Mouse (Mus musculus) ZHBTc4 (cell line): ENCODE data around the gene Hmox2.
"Not testable (repeated sequence)": the region's sequence is repeated elsewhere in the genome, so short reads cannot be mapped to it uniquely, and the experiment has no call there.

ENCODE experiments used
- DNase-seq: peaks from one replicate; pipeline ENCODE4 v3.0.0-alpha.2; 2011; ENCODE audit warnings: low read depth, low spot score

The Hmox2 gene

GRCm38 (mm10) chr16:4725780-4726527 is at the start of gene Hmox2:
Gene Hmox2, plus strand, starts transcription at chr16:4726361.
- peak; percentile 96 for DNase-seq

GRCm38 (mm10) chr16:4676836-4677235 is 49.3 kb upstream of the Hmox2 start:
- no peak for DNase-seq

- DNase-seq: no peak
These were observed 48.1 kb upstream of the Hmox2 start for GRCm38 (mm10) chr16:4678080-4678479.

GRCm38 (mm10) chr16:4679121-4680018 is 46.8 kb upstream of the Hmox2 start, which contains the start of gene Coro7:
Gene Coro7, minus strand, starts transcription at chr16:4679777.
- peak; percentile 99 for DNase-seq

GRCm38 (mm10) chr16:4680922-4681455 is 45.2 kb upstream of the Hmox2 start:
- DNase-seq: not testable (repeated sequence)

GRCm38 (mm10) chr16:4682628-4683179 is 43.5 kb upstream of the Hmox2 start:
- no peak for DNase-seq

- DNase-seq: no peak
These were observed 43.0 kb upstream of the Hmox2 start for GRCm38 (mm10) chr16:4683193-4683580.

GRCm38 (mm10) chr16:4683581-4684456 is 42.3 kb upstream of the Hmox2 start:
- DNase-seq: peak; percentile 98

- no peak for DNase-seq
These were observed 41.7 kb upstream of the Hmox2 start for GRCm38 (mm10) chr16:4684457-4684791.

GRCm38 (mm10) chr16:4689371-4689770 is 36.8 kb upstream of the Hmox2 start:
- DNase-seq: peak; percentile 32

GRCm38 (mm10) chr16:4701211-4701610 is 24.9 kb upstream of the Hmox2 start:
- no peak for DNase-seq

- no peak for DNase-seq
These were observed 23.5 kb upstream of the Hmox2 start for GRCm38 (mm10) chr16:4702646-4703045.

GRCm38 (mm10) chr16:4705541-4705940 is 20.6 kb upstream of the Hmox2 start:
- DNase-seq: no peak

GRCm38 (mm10) chr16:4711173-4711572 is 15.0 kb upstream of the Hmox2 start:
- no peak for DNase-seq

- DNase-seq: no peak
These were observed 12.1 kb upstream of the Hmox2 start for GRCm38 (mm10) chr16:4713861-4714710.

GRCm38 (mm10) chr16:4717866-4718265 is 8.3 kb upstream of the Hmox2 start:
- DNase-seq: no peak

- peak; percentile 86 for DNase-seq
These were observed 7.2 kb upstream of the Hmox2 start, which contains the start of gene Nmral1 for GRCm38 (mm10) chr16:4718753-4719518. Gene Nmral1, minus strand, starts transcription at chr16:4719356.

GRCm38 (mm10) chr16:4722128-4722914 is 3.8 kb upstream of the Hmox2 start:
- no peak for DNase-seq

GRCm38 (mm10) chr16:4722915-4723209 is 3.3 kb upstream of the Hmox2 start:
- DNase-seq: no peak
